Mouse (Mus musculus) CD4-positive, CD25-positive, alpha-beta regulatory T cell, adult 4 months (primary cell): ENCODE data around the gene Ust. TPM values are rescaled to one million over a fixed set of nuclear protein-coding genes. Genes with fewer than 3 reads are reported as not detected.

Source experiments
- ATAC-seq: one replicate; pipeline ENCODE4 v1.8.0; 2017
- polyA plus RNA-seq, 2 experiments: library from polyadenylated mRNA; unstranded; fragments of 100-300 nt; shearing (Covaris generic); gene quantifications; one replicate each; pipeline ENCODE4 v1.2.1; 2017

Ust gene
- polyA plus RNA-seq, 2 experiments from 2014 or later, result 0.44 to 0.63 TPM

DNA sequence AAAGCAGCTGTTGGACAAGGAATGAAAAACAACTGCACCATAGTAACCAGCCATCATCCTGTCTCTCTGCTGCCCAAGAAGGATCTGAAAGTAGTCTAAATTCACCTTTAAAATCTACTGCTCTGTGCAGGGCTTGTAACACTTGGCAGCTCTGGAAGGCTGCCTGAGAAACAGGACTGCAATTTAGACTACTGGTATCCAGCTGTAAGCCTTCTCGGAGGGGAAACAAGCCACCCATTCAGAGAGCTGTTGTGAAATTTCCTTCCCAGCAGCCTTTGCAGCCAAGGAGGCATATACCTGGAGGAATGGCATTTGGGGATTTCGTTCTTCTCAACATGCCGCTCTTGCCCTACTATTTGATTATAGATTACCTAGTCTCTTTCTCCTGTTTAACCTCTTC lies 345.6 kb downstream of the Ust start:
- ATAC-seq, result no peak

DNA sequence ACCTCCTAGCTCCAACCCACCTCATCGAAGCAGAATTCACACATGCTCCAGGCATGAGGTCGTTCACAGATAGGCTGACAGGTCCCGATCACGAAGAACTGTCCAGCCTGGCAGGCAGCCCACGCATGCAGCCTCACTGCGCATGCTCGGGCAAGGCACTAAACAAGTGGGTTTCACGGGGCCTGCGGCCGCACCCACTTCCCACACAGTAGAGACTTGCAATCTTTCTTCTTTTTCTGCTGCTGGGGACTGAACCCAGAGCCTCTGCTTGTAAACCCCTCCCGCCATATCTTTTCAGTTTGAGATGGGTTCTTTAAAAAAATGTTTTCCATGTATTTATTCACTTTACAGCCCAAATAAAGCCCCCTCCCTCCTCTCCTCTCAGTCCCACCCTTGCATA lies 347.1 kb downstream of the Ust start:
- no peak for ATAC-seq
